Mouse (Mus musculus): ENCODE measurements around the gene Pgap1. TPM values are rescaled to one million over a fixed set of nuclear protein-coding genes. Genes with fewer than 3 reads are reported as not detected.
A peak's percentile ranks its signal among the peaks of the same experiment; 100 is the strongest.

Gene Pgap1
- polyA plus RNA-seq, 1 experiment from 2014 or later = 53.5 TPM

DNA sequence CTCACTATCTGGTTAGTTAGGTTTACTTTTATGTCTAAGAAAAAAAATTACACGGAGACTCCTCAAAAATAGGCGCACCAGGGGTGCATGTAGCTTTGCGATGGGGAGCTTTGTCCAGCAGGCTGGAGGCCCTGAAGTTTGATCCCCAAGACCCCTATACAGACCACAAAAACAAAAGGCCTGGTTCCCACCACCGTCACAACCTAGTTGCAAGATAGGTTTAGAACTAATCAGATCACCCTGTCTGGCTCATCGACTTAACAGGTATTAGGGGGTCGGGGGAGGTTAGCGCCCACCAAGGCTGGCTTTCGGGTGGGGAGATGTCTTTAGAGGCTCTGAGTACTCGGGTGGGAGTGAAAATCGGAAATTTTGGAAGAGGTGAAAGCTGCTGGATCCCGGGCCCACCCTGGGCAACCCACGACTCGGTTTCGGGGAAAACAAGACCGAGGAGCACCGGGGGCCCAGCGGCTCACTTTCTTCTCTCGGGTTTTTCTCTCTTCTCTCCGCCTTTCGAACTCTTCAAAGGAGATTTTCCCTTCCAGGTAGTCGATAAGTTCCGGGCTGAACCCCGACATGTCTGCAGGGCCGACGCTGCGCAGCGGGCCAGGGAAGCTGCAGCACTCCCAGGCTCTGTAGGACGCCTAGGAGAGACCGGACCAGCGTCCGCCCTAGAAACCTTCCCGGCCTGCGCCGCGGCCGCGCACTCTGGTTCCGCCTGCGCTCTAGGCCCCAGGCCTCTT, 119.0 kb downstream of the Pgap1 start, which contains the start of gene Gtf3c3:
TSS of gene Gtf3c3 (minus strand) at position 632 of the 740 bp plus-strand sequence.
- Histone ChIP-seq H3K4me2 (ENCODE audit: low read length) (peak within 1 kb of the TSS; percentile 72), H3K9ac (replicated peaks; ENCODE audit: low read length) (peak within 1 kb of the TSS; percentile 87), H3K4me1 (ENCODE audit: control insufficient read depth, insufficient read depth, low read length) (peaks cover 14% of the 10 kb centered on the region; the same call in 1 of the 2 replicates), H3K9me3 (ENCODE audit: control insufficient read depth, low read length) (no peaks in the 10 kb centered on the region), H3K36me3 (ENCODE audit: control insufficient read depth, insufficient read depth, low read length) (peaks cover 2% of the 10 kb centered on the region; the same call in 1 of the 2 replicates), H3K27ac (replicated peaks; ENCODE audit: low read depth, low read length) (peak within 1 kb of the TSS; percentile 52; the same call in 1 of the 2 replicates), H3K4me3 (replicated peaks; ENCODE audit: low read depth, low read length) (peak within 1 kb of the TSS; percentile 69), H3K27me3 (ENCODE audit: control insufficient read depth, insufficient read depth, low read length) (no peaks in the 10 kb centered on the region)
- WGBS = 4% methylated on average over 39 of the region's 39 CpGs
- DNase-seq = peak; percentile 88
- peak; percentile 98 for ATAC-seq (ENCODE audit: low FRiP score, low TSS enrichment)

Other genes starting within 250 kb of the Pgap1 start
- 20.9 and 30.5 TPM in 2 replicates for gene Gtf3c3, start 118.7 kb downstream of the Pgap1 start, polyA plus RNA-seq (2014; fragmentation: Nextera tagmentation; extraction: Ambion mirVana)

Data from midbrain, embryonic 14.5 days (tissue).